Mouse (Mus musculus) heart, adult 2 months (tissue): ENCODE measurements around the gene Ptpn9.

ENCODE experiments used
- CTCF ChIP-seq: fragments of 200-600 bp; IDR thresholded peaks from 2 replicates; pipeline ENCODE4 v1.8.1; 2022; ENCODE audit warnings: antibody characterized with exemption, mild to moderate bottlenecking, moderate library complexity
- EP300 ChIP-seq: fragments of 200-500 bp; IDR thresholded peaks from 2 replicates; pipeline ENCODE4 v1.6.1; 2011; ENCODE audit warnings: low read depth, low read length, control low read depth; ENCODE audit not compliant: insufficient read depth
- POLR2A ChIP-seq: fragments of 200-500 bp; IDR thresholded peaks from 2 replicates; pipeline ENCODE4 v1.6.1; 2011; ENCODE audit warnings: mild to moderate bottlenecking, low read depth, low read length, control low read depth; ENCODE audit not compliant: insufficient read depth

DNA sequence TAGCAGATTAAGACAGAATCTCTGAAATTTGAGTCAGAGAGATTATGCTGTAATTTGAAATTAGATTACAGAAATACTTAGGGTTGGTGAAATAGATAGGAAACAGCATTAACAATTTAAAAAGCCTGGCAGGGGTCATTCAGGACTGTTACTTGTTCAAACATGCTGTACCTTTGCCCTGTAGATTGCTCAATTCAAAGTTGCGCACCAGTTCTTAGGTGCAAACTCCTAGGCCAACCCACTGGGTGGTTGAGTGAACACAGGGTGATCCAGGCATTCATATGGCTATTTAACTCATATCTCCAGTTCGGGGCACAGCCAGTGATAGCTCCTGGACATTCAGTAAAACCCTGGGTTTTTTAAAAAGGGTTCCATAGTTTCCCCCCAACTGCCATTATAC, 69.4 kb downstream of the Ptpn9 start:
- no peak for TF ChIP-seq POLR2A
- TF ChIP-seq CTCF: no peak
- TF ChIP-seq EP300: no peak
